Mouse (Mus musculus) midbrain, embryonic 13.5 days (tissue): ENCODE data around the gene Ttll9. TPM values are rescaled to one million over a fixed set of nuclear protein-coding genes. Genes with fewer than 3 reads are reported as not detected.
A peak's percentile ranks its signal among the peaks of the same experiment; 100 is the strongest.

ENCODE experiments used
- ATAC-seq: fragments of 200-750 bp; cut with Nextera tagmentation; 2 replicates; pipeline ENCODE4 v1.8.0; 2017; ENCODE audit warnings: mild to moderate bottlenecking, moderate TSS enrichment, moderate library complexity
- H3K27ac ChIP-seq: fragments of 300-500 bp; sonication (generic); 2 replicates; pipeline ENCODE4 v1.5.1; 2015; ENCODE audit warnings: inconsistent platforms, mild to moderate bottlenecking, moderate library complexity
- H3K27me3 ChIP-seq: fragments of 300-500 bp; sonication (generic); 2 replicates; pipeline ENCODE4 v1.6.1; 2015; ENCODE audit warnings: mild to moderate bottlenecking, inconsistent platforms
- H3K36me3 ChIP-seq: fragments of 300-500 bp; sonication (generic); 2 replicates; pipeline ENCODE4 v1.6.1; 2015; ENCODE audit warnings: mild to moderate bottlenecking, inconsistent platforms
- H3K4me1 ChIP-seq: fragments of 300-500 bp; sonication (generic); replicated peaks from 2 replicates; pipeline ENCODE4 v1.6.1; 2015; ENCODE audit warnings: inconsistent platforms
- H3K4me2 ChIP-seq: fragments of 300-500 bp; sonication (generic); replicated peaks from 2 replicates; pipeline ENCODE4 v1.6.1; 2015; ENCODE audit warnings: moderate library complexity, mild to moderate bottlenecking, inconsistent platforms
- H3K4me3 ChIP-seq: fragments of 300-500 bp; sonication (generic); replicated peaks from 2 replicates; pipeline ENCODE4 v1.5.1; 2015; ENCODE audit warnings: mild to moderate bottlenecking, inconsistent platforms
- H3K9ac ChIP-seq: fragments of 300-500 bp; sonication (generic); replicated peaks from 2 replicates; pipeline ENCODE4 v1.6.1; 2015; ENCODE audit warnings: mild to moderate bottlenecking, inconsistent platforms
- H3K9me3 ChIP-seq: fragments of 300-500 bp; sonication (generic); 2 replicates; pipeline ENCODE4 v1.6.1; 2016; ENCODE audit warnings: mild to moderate bottlenecking, inconsistent platforms
- WGBS: fragments of 180-500 bp; shearing (Covaris S2); methylation state at CpG from one replicate; pipeline ENCODE4 v1.1.7; 2015; 5-methylcytosine and 5-hydroxymethylcytosine counted together
- polyA plus RNA-seq: library from polyadenylated mRNA; unstranded; fragments of >200 nt; fragmentation: Nextera tagmentation; extraction: Ambion mirVana; gene quantifications from 2 replicates; pipeline ENCODE4 v1.2.1, GENCODE M21; 2015

Ttll9 gene
- 3.4 and 3.9 TPM in 2 replicates for polyA plus RNA-seq

DNA sequence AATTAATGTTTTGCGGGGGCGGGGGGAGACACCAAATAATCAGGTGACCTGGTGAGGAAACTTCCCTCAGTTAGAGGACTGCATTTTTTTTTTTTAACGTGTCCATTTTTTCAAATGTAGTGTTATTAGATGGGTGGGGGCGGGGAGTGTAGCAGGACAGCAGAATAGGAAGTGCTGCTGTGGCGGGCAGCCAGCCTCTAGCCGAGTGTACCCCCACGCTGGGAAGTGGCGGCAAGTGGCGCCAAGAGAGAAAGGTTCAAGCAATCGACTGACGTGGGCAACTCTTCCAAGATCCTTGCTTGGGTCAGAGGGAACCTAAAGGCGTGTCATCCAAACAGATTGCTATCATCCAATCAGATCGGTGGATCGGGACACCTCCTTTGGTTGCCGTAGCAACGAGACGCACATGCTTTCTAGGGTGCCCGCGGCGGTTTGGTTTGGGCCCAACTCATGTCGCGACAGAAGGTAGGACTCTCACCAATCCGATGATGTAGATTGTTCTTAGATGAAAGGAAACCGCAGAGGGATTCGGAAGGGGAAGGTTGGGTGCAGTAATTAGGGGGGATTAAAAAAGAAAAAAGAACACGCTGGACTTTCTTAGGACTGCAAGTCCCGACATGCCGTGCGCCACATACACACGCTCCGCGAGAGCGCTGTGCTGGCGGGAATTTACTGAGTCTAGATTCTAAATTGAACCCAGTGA, at the start of gene Ttll9:
Gene Ttll9, plus strand, starts transcription at position 395 of the 703 bp plus-strand sequence.
- ATAC-seq, result peak; percentile 95
- no peak within 1 kb of the TSS for H3K27ac ChIP-seq
- 0 out of 2 replicates have a peak, but pooled peaks cover 7% of the 10 kb centered on the region for H3K27me3 ChIP-seq
- no peaks in the 10 kb centered on the region for H3K9me3 ChIP-seq
- H3K4me2 ChIP-seq, result peak within 1 kb of the TSS; percentile 63
- no peaks in the 10 kb centered on the region for H3K36me3 ChIP-seq
- H3K4me3 ChIP-seq, result peak within 1 kb of the TSS; percentile 46
- under 1% methylated on average over 34 of the region's 34 CpGs for WGBS
- H3K4me1 ChIP-seq, result peaks cover 8% of the 10 kb centered on the region; the same call in 1 of the 2 replicates
- peak within 1 kb of the TSS; percentile 61 for H3K9ac ChIP-seq

DNA sequence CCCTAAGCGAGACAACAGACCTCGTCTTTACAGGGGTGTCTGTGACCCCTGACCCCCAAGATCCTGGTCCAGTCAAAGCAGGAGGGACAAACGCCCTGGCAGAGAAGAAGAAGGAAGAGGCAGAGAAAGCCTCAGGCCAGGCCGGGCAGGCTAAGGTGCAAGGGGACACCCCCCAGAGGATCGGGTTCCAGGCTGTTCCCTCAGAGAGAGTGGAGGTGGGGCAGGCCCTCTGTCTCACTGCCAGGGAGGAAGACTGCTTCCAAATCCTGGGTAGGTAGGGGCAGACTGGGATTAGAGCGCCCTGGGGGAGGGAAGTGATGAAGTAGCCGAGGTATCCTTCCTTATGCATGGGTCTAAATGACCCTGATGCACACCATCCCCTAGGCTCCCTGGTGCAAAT, 48.8 kb upstream of the Ttll9 start:
- Histone ChIP-seq H3K4me3 (no peak overlapping the region), H3K27ac (no peak overlapping the region), H3K4me1 (0 out of 2 replicates have a peak, but pooled peaks cover 8% of the 10 kb centered on the region), H3K9me3 (no peaks in the 10 kb centered on the region), H3K27me3 (peaks cover 39% of the 10 kb centered on the region), H3K36me3 (no peaks in the 10 kb centered on the region), H3K4me2 (no peak overlapping the region), H3K9ac (no peak overlapping the region)
- 37% methylated on average over 7 of the region's 7 CpGs for WGBS
- ATAC-seq, result no peak

DNA sequence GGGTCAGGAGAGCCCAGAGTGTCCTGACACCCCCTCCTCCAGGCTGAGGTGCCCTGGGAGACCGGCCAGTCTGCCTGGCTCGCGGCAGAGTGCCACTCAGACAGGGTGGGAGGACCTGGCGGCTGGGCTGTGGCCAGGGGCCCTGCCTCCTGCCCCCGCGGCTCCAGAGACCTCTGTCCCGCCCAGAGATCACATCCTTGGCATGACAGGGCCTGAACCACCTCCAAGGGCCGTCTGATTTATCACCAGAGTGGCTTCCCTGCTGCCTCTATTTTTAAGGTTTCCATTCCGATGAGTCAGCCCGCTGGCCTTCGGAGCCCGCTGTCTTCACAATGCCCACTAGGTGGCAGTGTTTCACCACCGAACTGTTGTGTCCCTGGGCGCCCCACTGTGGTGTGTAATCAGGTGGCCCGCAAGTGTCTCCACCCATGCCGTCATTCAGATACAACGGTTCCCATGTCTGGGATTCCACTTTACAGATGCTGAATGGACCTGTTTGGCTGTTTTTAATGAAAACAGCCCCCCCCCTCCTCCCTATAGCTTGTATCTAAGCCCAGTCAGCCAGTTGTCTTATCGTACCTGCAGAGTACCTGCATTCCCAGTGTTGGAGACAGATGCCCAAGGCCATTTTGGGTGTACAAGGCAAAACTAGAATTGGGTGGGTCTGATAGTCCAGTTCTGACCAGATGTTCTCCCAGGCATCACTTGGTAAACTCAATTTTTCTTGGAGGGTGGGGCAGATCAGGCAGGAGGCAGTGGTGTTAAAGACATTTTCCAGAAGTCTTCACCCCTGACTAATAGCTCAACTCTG, 47.8 kb upstream of the Ttll9 start:
- H3K9me3 ChIP-seq, result no peaks in the 10 kb centered on the region
- no peak overlapping the region for H3K27ac ChIP-seq
- 0 out of 2 replicates have a peak, but pooled peaks cover 8% of the 10 kb centered on the region for H3K4me1 ChIP-seq
- peak overlapping the region; percentile 53 for H3K9ac ChIP-seq
- no peaks in the 10 kb centered on the region for H3K36me3 ChIP-seq
- peak overlapping the region; percentile 44 for H3K4me2 ChIP-seq
- H3K4me3 ChIP-seq, result peak overlapping the region; percentile 17
- ATAC-seq, result peak; percentile 87
- H3K27me3 ChIP-seq, result peaks cover 39% of the 10 kb centered on the region
- 4% methylated on average over 15 of the region's 18 CpGs for WGBS

DNA sequence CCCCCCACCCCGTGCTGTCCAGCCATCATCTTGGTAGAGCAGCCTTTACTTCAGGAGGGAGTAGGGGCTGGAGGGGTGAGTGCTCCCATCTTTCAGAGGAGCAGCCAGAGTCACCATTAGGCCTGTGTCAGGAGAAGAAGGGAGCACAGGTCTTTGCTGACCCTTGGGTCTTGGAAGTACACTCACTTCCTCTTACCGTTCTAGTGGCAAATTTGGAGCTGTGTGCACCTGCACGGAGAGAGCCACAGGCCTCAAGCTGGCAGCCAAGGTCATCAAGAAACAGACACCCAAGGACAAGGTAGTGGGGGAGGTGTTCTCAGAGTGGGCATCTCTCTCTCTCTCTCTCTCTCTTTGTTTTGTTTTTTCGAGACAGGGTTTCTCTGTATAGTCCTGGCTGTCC, 46.8 kb upstream of the Ttll9 start:
- Histone ChIP-seq H3K4me1 (0 out of 2 replicates have a peak, but pooled peaks cover 8% of the 10 kb centered on the region), H3K27ac (no peak overlapping the region), H3K4me3 (no peak overlapping the region), H3K9ac (no peak overlapping the region), H3K4me2 (no peak overlapping the region), H3K36me3 (no peaks in the 10 kb centered on the region), H3K27me3 (peaks cover 36% of the 10 kb centered on the region), H3K9me3 (no peaks in the 10 kb centered on the region)
- WGBS, result 72% methylated on average over 4 of the region's 4 CpGs
- no peak for ATAC-seq

DNA sequence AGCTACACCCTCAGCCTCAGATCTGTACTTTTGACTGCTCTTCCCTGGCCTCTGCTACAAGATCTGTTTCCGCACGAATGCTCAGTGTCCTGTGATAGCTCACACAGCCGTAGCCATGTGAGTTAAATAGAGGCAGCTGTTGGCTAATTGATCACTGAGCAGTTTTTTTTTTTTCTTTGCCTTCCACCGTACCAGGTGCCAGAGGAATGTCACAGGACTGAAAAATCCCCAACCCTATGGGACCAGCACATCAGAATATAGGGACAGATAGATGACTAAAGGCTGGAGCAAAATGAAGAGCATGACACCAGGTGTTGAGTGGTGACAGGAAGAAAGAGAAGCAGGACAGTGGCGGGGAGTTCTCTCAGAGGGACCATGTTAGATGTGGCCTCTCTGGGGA, 46.2 kb upstream of the Ttll9 start:
- H3K9ac ChIP-seq, result no peak overlapping the region
- ATAC-seq, result no peak
- H3K9me3 ChIP-seq, result no peaks in the 10 kb centered on the region
- WGBS, result 59% methylated on average over 5 of the region's 5 CpGs
- H3K27me3 ChIP-seq, result peaks cover 29% of the 10 kb centered on the region
- H3K4me2 ChIP-seq, result no peak overlapping the region
- H3K4me3 ChIP-seq, result no peak overlapping the region
- H3K4me1 ChIP-seq, result 0 out of 2 replicates have a peak, but pooled peaks cover 8% of the 10 kb centered on the region
- no peaks in the 10 kb centered on the region for H3K36me3 ChIP-seq
- H3K27ac ChIP-seq, result no peak overlapping the region

DNA sequence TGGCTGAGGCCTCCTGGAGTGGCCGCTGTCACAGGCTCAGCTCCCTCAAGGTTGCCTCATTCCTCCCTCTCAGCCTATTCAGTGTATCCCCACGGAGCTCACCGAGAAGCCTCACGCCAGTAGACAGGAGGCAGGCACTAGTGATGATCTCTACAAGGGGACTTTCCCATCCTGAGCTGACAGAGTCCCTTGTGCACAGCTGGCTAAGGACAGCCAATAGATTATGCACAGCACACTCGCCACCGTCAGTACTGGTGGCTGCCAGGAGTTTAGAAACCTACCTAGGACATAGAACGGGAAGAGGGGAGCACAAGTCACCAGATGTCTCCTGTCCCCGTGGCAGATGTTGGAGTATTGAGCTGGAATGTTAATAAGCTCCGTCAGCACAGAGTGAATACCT, 44.6 kb upstream of the Ttll9 start:
- no peak for ATAC-seq
- H3K27ac ChIP-seq, result no peak overlapping the region
- H3K4me3 ChIP-seq, result no peak overlapping the region
- H3K36me3 ChIP-seq, result no peaks in the 10 kb centered on the region
- no peak overlapping the region for H3K4me2 ChIP-seq
- WGBS, result 56% methylated on average over 9 of the region's 9 CpGs
- no peaks in the 10 kb centered on the region for H3K9me3 ChIP-seq
- H3K27me3 ChIP-seq, result peaks cover 14% of the 10 kb centered on the region
- H3K4me1 ChIP-seq, result 0 out of 2 replicates have a peak, but pooled peaks cover 8% of the 10 kb centered on the region
- H3K9ac ChIP-seq, result no peak overlapping the region

DNA sequence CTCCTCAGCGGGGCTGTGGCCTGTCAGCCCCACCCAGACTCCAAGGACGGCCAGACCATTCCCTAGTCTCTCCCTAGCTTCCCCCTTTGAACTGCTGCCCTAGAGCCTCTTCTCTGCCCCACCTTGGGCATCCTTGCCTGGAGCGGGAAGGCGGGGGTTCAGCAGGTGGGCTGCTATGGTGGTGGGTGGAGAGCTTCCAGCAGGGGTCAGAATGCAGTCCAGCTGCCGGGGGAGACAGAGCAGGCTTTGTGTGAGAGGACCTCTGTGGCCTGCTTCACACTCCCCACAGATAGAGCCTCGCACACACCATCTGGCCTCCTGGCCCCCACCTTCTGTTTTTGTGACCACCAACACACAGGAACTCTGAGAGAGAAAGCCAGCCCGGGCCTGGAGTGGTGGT, 39.9 kb upstream of the Ttll9 start:
- ATAC-seq, result no peak

DNA sequence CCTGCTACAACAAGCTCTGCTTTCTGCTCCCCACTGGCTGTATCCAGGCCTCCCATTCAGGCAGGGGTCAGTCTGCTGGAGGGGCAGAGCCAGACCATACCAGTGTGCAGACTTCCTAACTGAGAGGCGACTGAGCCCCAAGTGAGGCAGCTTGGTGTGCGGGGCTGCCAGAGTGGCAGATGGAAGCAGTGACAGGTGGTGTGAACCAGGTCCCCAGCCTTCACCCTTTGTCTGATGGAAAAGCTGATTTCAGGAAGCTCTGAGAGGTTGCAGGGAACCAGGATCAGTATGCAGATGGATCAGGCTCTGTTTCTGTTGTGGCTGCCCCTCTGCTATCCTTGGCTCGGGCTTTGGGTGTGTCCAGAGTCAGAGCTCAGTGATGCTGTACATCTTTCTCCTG, 38.7 kb upstream of the Ttll9 start:
- Histone ChIP-seq H3K4me3 (no peak overlapping the region), H3K4me1 (no peaks in the 10 kb centered on the region), H3K9ac (no peak overlapping the region), H3K36me3 (no peaks in the 10 kb centered on the region), H3K9me3 (no peaks in the 10 kb centered on the region), H3K27ac (no peak overlapping the region), H3K4me2 (no peak overlapping the region), H3K27me3 (no peaks in the 10 kb centered on the region)
- ATAC-seq, result no peak
- WGBS, result 61% methylated on average over 3 of the region's 3 CpGs

More for the DNA sequence above, 39.9 kb upstream of the Ttll9 start:
- no peaks in the 10 kb centered on the region for H3K4me1 ChIP-seq
- no peak overlapping the region for H3K9ac ChIP-seq
- H3K4me2 ChIP-seq, result no peak overlapping the region
- H3K4me3 ChIP-seq, result no peak overlapping the region
- WGBS, result 36% methylated on average over 6 of the region's 7 CpGs
- no peaks in the 10 kb centered on the region for H3K27me3 ChIP-seq
- no peaks in the 10 kb centered on the region for H3K9me3 ChIP-seq
- no peaks in the 10 kb centered on the region for H3K36me3 ChIP-seq
- H3K27ac ChIP-seq, result no peak overlapping the region

DNA sequence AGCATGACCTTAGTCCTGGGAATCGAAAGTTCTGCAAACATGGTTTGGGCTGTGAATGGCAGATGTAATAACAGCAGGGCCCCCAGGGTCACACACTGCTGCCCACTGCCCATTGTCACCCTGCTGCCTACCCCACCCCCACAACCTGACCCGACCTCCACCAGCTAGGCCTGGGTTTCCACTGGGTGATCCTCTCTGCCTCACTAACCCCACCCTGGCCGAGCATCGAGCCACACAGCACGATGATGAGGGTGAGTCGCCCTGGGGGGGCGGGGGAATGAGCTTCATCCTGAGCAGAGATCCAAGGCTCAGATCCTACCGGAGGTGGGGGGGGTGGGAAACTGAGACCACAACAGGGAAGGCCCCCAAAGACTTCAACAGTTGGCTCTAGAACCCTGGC, 38.2 kb upstream of the Ttll9 start:
- Histone ChIP-seq H3K27ac (no peak overlapping the region), H3K27me3 (no peaks in the 10 kb centered on the region), H3K9me3 (no peaks in the 10 kb centered on the region), H3K9ac (no peak overlapping the region), H3K4me3 (no peak overlapping the region), H3K4me2 (no peak overlapping the region), H3K36me3 (no peaks in the 10 kb centered on the region), H3K4me1 (no peaks in the 10 kb centered on the region)
- no peak for ATAC-seq
- WGBS, result 49% methylated on average over 8 of the region's 8 CpGs

DNA sequence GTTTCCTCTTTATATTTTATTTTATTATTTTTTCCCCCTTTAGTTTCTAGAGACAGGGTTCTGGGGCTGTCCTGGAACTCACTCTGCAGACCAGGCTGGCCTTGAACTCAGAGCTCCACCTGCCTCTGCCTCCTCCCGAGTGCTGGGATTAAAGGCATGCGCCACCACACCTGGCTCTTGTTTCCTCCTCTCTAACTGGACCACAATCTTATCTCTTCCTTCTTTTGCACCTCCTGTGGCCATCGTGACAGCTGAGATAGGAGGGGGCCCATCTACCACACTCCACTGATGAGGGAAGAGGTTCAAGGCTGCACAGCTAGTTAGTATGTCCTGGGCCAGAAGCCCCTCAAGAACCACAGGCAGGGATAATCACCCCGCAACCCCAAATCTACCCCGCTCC, 37.7 kb upstream of the Ttll9 start:
- Histone ChIP-seq H3K4me3 (no peak overlapping the region), H3K36me3 (no peaks in the 10 kb centered on the region), H3K4me2 (no peak overlapping the region), H3K27me3 (no peaks in the 10 kb centered on the region), H3K4me1 (no peaks in the 10 kb centered on the region), H3K9me3 (no peaks in the 10 kb centered on the region), H3K27ac (no peak overlapping the region), H3K9ac (no peak overlapping the region)
- no peak for ATAC-seq
- WGBS, result 86% methylated on average over 5 of the region's 5 CpGs

DNA sequence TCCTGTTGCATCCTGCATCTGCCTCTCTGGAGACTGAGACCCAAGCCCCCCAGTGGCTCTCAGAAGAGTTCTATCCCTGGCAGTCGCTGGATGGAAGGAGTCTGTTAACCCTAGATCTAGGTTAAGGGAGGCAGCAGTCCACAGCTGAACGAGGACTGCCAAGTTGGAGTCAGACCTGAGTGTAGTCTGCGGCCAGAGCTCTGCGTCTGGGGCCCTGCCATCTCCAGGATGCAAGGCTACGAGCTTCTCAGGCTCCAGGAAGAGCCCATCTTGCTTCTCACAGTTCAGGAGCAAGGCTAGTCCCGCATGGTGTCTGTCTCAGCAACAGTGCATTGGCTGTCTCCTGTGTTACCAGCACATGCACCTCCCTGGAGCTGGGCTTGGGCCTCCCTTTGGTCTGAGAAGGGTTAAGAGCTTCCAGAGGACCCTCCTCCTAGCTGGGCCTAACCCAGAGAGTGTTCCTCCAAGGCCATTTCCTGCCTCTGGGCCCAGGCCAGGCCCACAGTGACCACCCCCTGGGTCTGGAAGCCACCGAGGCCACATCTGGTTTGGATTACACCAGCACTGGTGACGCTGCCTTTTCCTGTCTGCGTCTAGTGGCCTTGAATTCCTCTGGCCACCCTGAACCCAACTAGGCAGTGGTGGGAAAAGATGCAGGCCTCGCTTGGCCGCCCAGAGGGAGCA, 37.0 kb upstream of the Ttll9 start:
- Histone ChIP-seq H3K27me3 (no peaks in the 10 kb centered on the region), H3K9me3 (no peaks in the 10 kb centered on the region), H3K4me2 (no peak overlapping the region), H3K4me1 (no peaks in the 10 kb centered on the region), H3K9ac (no peak overlapping the region), H3K4me3 (no peak overlapping the region), H3K27ac (no peak overlapping the region), H3K36me3 (no peaks in the 10 kb centered on the region)
- ATAC-seq, result no peak
- WGBS, result 75% methylated on average over 11 of the region's 11 CpGs

DNA sequence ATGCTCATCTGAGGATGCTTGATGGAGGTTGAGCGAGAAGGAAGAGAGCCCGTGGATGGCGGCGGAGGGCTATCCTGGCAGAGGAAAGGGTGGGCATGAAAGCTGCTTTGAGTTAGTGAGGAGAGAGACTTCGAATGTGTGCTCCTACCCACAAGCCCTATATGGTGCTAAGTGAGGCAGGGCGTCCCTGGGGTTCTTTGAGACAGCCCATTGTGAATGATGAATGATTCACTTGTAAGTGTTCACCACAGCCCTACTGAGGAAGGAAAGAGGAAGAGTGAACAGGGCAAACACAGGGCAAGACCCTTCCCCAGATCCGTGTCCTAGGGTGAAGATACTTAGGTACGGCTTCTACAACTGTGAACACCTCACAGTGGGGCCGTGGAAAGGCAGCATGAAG, 35.4 kb upstream of the Ttll9 start:
- H3K36me3 ChIP-seq, result no peaks in the 10 kb centered on the region
- H3K4me3 ChIP-seq, result no peak overlapping the region
- WGBS, result 81% methylated on average over 9 of the region's 9 CpGs
- H3K9me3 ChIP-seq, result no peaks in the 10 kb centered on the region
- H3K27ac ChIP-seq, result no peak overlapping the region
- no peaks in the 10 kb centered on the region for H3K4me1 ChIP-seq
- no peak overlapping the region for H3K9ac ChIP-seq
- ATAC-seq, result no peak
- no peaks in the 10 kb centered on the region for H3K27me3 ChIP-seq
- H3K4me2 ChIP-seq, result no peak overlapping the region
